Mouse (Mus musculus) hindbrain, postnatal 0 days (tissue): ENCODE data around the gene Fgd6. TPM values are rescaled to one million over a fixed set of nuclear protein-coding genes. Genes with fewer than 3 reads are reported as not detected.

Experiments
- ATAC-seq: fragments of 200-750 bp; cut with Nextera tagmentation; 2 replicates; pipeline ENCODE4 v1.8.0; 2017; ENCODE audit warnings: mild to moderate bottlenecking, moderate TSS enrichment, moderate library complexity
- DNase-seq: peaks from one replicate; pipeline ENCODE4 v3.0.0-alpha.2; 2015; ENCODE audit warnings: low spot score
- H3K27ac ChIP-seq: fragments of 300-500 bp; sonication (generic); 2 replicates; pipeline ENCODE4 v1.5.1; 2014; ENCODE audit warnings: mild to moderate bottlenecking
- H3K27me3 ChIP-seq: fragments of 300-500 bp; sonication (generic); 2 replicates; pipeline ENCODE4 v1.6.1; 2014; ENCODE audit warnings: low read length, mixed read lengths; ENCODE audit not compliant: insufficient read depth
- H3K36me3 ChIP-seq: fragments of 300-500 bp; sonication (generic); 2 replicates; pipeline ENCODE4 v1.6.1; 2014; ENCODE audit warnings: low read length, mixed read lengths; ENCODE audit not compliant: insufficient read depth
- H3K4me1 ChIP-seq: fragments of 300-500 bp; sonication (generic); 2 replicates; pipeline ENCODE4 v1.6.1; 2014; ENCODE audit warnings: antibody characterized with exemption, low read length, mixed read lengths; ENCODE audit not compliant: insufficient read depth
- H3K4me2 ChIP-seq: fragments of 300-500 bp; sonication (generic); 2 replicates; pipeline ENCODE4 v1.6.1; 2014; ENCODE audit warnings: low read depth, mild to moderate bottlenecking, low read length, moderate library complexity, mixed read lengths
- H3K4me3 ChIP-seq: fragments of 300-500 bp; sonication (generic); 2 replicates; pipeline ENCODE4 v1.5.1; 2014; ENCODE audit warnings: low read length
- H3K9ac ChIP-seq: fragments of 300-500 bp; sonication (generic); replicated peaks from 2 replicates; pipeline ENCODE4 v1.6.1; 2014; ENCODE audit warnings: mild to moderate bottlenecking, low read length, moderate library complexity, mixed read lengths
- H3K9me3 ChIP-seq: fragments of 300-500 bp; sonication (generic); 2 replicates; pipeline ENCODE4 v1.6.1; 2016; ENCODE audit warnings: low read length, mixed read lengths
- CTCF ChIP-seq: IDR thresholded peaks from 2 replicates; pipeline ENCODE4 v1.5.1; 2016; ENCODE audit warnings: antibody characterized with exemption, control low read depth, low read depth
- WGBS: fragments of 180-500 bp; shearing (Covaris S2); extraction: QIAGEN DNeasy Blood & Tissue Kit; methylation state at CpG from one replicate; pipeline ENCODE4 v1.1.7; 2014; 5-methylcytosine and 5-hydroxymethylcytosine counted together
- polyA plus RNA-seq: library from polyadenylated mRNA; unstranded; fragments of >200 nt; fragmentation: Nextera tagmentation; extraction: Ambion mirVana; gene quantifications from 2 replicates; pipeline ENCODE4 v1.2.1, GENCODE M21; 2015
- total RNA-seq: library from RNA; depleted of rRNA; stranded (reverse); fragments of >200 nt; gene quantifications from 2 replicates; pipeline ENCODE4 v1.2.3, GENCODE M21; 2014

Gene Fgd6
- total and polyA plus RNA-seq, 2 experiments from 2014 or later: 2.0 to 5.2 TPM

DNA sequence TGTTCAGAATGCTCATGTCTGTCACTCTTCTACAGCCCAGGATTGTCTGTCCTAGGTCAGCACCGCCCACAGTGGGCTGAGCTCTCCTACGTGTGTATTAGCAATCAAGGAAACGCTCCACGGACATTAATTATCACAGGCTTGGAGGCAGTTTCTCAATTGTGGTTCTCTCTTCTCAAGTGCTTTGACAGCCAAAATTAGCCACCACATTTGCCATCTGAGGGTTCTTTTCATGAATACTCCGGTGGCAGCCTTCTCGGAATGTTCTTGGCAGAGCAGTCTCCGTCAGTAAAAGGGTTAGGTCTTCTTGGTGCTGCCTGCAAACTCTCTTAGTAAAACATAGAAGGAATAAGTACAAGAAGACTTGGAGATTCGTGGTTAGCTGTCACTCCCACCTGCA lies 50.5 kb downstream of the Fgd6 start:
- Histone ChIP-seq H3K4me3 (no peak overlapping the region), H3K4me2 (no peak overlapping the region), H3K27ac (peak overlapping the region; percentile 62; the same call in 1 of the 2 replicates), H3K9ac (no peak overlapping the region), H3K4me1 (0 out of 2 replicates have a peak, but pooled peaks cover 5% of the 10 kb centered on the region), H3K36me3 (no peaks in the 10 kb centered on the region), H3K9me3 (no peaks in the 10 kb centered on the region), H3K27me3 (no peaks in the 10 kb centered on the region)
- 66% methylated on average over 8 of the region's 8 CpGs for WGBS
- no peak for ATAC-seq
- no peak for TF ChIP-seq CTCF
- DNase-seq: peak; percentile 7

DNA sequence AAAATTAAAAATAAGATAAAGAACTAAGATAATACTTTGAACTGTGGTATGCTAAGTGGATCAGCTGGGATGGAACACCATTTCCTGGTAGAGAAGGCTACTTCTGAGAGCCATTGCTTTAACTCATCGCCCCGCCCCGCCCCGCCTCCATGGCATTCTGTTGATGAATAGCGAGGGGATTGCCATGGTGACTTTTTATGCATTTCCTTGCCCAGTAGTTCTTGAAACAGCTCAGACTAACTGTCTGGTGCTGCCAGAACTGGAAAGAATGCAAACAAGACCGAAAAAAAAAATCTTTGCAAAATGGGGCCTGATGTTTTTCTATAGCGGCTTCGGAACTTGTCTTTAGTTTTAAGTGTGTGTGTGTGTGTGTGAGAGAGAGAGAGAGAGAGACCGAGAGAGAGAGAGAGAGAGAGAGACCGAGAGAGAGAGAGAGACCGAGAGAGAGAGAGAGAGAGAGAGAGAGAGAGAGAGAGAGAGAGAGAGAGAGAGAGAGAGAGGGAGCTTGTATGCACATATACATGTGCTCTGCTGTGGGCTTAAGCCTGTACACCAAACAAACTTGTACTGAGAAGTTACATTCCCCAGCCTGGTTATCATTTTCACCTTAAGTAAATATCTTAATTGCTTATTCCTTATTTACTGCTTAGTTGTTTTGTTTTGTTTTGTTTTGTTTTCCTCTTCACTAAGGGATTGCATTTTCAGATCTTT lies 51.7 kb downstream of the Fgd6 start:
- H3K27ac ChIP-seq: peak overlapping the region; percentile 62
- 28% methylated on average over 8 of the region's 11 CpGs for WGBS

DNA sequence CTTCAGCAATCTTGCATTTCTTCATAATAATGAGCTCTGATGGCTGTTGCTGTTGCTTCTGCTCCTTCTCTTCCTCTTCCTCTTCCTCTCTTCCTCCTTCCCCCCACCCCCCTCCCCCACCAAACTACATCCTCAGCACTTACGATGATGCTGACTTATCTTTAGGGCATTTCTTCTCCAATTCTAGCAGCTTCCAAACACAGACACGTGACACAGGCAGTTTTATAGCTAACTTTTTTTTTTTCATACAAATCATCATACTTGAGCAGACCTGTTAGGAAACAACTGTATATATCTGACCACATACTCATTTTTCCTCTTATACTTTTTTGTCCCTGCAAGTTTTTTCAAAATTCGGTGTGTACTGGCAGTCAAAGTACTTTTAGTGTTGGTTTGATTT lies 54.2 kb downstream of the Fgd6 start:
- H3K9ac ChIP-seq: no peak overlapping the region
- peaks cover 3% of the 10 kb centered on the region; the same call in 1 of the 2 replicates for H3K9me3 ChIP-seq
- no peak overlapping the region for H3K27ac ChIP-seq
- no peak for TF ChIP-seq CTCF
- 0 out of 2 replicates have a peak, but pooled peaks cover 5% of the 10 kb centered on the region for H3K4me1 ChIP-seq
- DNase-seq (no peak), ATAC-seq (no peak)
- peaks cover 4% of the 10 kb centered on the region; the same call in 1 of the 2 replicates for H3K36me3 ChIP-seq
- 91% methylated on average over 3 of the region's 3 CpGs for WGBS
- no peaks in the 10 kb centered on the region for H3K27me3 ChIP-seq
- no peak overlapping the region for H3K4me3 ChIP-seq
- H3K4me2 ChIP-seq: no peak overlapping the region

More for the DNA sequence above, 51.7 kb downstream of the Fgd6 start:
- H3K9me3 ChIP-seq: peaks cover 3% of the 10 kb centered on the region; the same call in 1 of the 2 replicates
- H3K36me3 ChIP-seq: peaks cover 4% of the 10 kb centered on the region; the same call in 1 of the 2 replicates
- H3K9ac ChIP-seq: no peak overlapping the region
- H3K27me3 ChIP-seq: no peaks in the 10 kb centered on the region
- H3K4me1 ChIP-seq: 0 out of 2 replicates have a peak, but pooled peaks cover 5% of the 10 kb centered on the region
- peak; percentile 69 for DNase-seq
- peak overlapping the region; percentile 27; the same call in 1 of the 2 replicates for H3K4me2 ChIP-seq
- ATAC-seq: peak; percentile 87
- H3K4me3 ChIP-seq: no peak overlapping the region
- TF ChIP-seq CTCF: no peak

- 27% methylated on average over 5 of the region's 5 CpGs for WGBS
- H3K4me2 ChIP-seq: no peak overlapping the region
- ATAC-seq (no peak), DNase-seq (no peak)
- H3K27me3 ChIP-seq: no peaks in the 10 kb centered on the region
- H3K9me3 ChIP-seq: peaks cover 3% of the 10 kb centered on the region; the same call in 1 of the 2 replicates
- no peak overlapping the region for H3K4me3 ChIP-seq
- no peak overlapping the region for H3K9ac ChIP-seq
- TF ChIP-seq CTCF: no peak
- no peaks in the 10 kb centered on the region for H3K4me1 ChIP-seq
- peaks cover 4% of the 10 kb centered on the region; the same call in 1 of the 2 replicates for H3K36me3 ChIP-seq
- H3K27ac ChIP-seq: no peak overlapping the region
Measured at GRCm38 (mm10) chr10:94093534-94093933, 57.7 kb downstream of the Fgd6 start.

- H3K27me3 ChIP-seq: no peaks in the 10 kb centered on the region
- no peak overlapping the region for H3K27ac ChIP-seq
- DNase-seq (no peak), ATAC-seq (no peak)
- peaks cover 4% of the 10 kb centered on the region; the same call in 1 of the 2 replicates for H3K36me3 ChIP-seq
- WGBS: 87% methylated on average over 17 of the region's 17 CpGs
- no peak overlapping the region for H3K4me3 ChIP-seq
- peaks cover 3% of the 10 kb centered on the region; the same call in 1 of the 2 replicates for H3K9me3 ChIP-seq
- no peak overlapping the region for H3K9ac ChIP-seq
- no peak for TF ChIP-seq CTCF
- no peaks in the 10 kb centered on the region for H3K4me1 ChIP-seq
- no peak overlapping the region for H3K4me2 ChIP-seq
Measured at GRCm38 (mm10) chr10:94095743-94096465, 60.1 kb downstream of the Fgd6 start.

- no peak overlapping the region for H3K4me2 ChIP-seq
- H3K4me3 ChIP-seq: no peak overlapping the region
- H3K27me3 ChIP-seq: no peaks in the 10 kb centered on the region
- H3K9me3 ChIP-seq: peaks cover under 1% of the 10 kb centered on the region; the same call in 1 of the 2 replicates
- no peak for ATAC-seq
- DNase-seq: no peak
- peaks cover 1% of the 10 kb centered on the region; the same call in 1 of the 2 replicates for H3K36me3 ChIP-seq
- 68% methylated on average over 3 of the region's 3 CpGs for WGBS
- no peak overlapping the region for H3K9ac ChIP-seq
- no peaks in the 10 kb centered on the region for H3K4me1 ChIP-seq
- TF ChIP-seq CTCF: no peak
- no peak overlapping the region for H3K27ac ChIP-seq
Measured at GRCm38 (mm10) chr10:94097081-94097845, 61.5 kb downstream of the Fgd6 start.
